Mouse (Mus musculus) stomach, embryonic 16.5 days (tissue): ENCODE results near the gene Ifnl2. TPM values are rescaled to one million over a fixed set of nuclear protein-coding genes. Genes with fewer than 3 reads are reported as not detected.
"Not testable (repeated sequence)": the region's sequence is repeated elsewhere in the genome, so short reads cannot be mapped to it uniquely, and the experiment has no call there.

Source experiments
- ATAC-seq: fragments of 200-750 bp; cut with Nextera tagmentation; 2 replicates; pipeline ENCODE4 v1.8.0; 2017; ENCODE audit warnings: moderate number of reproducible peaks, moderate TSS enrichment; ENCODE audit not compliant: insufficient read depth, low FRiP score
- H3K27ac ChIP-seq: fragments of 300-500 bp; sonication (generic); 2 replicates; pipeline ENCODE4 v1.5.1; 2014; ENCODE audit warnings: low read length
- H3K27me3 ChIP-seq: fragments of 300-500 bp; sonication (generic); 2 replicates; pipeline ENCODE4 v1.6.1; 2014; ENCODE audit warnings: low read length, control low read depth, mixed read lengths; ENCODE audit not compliant: control insufficient read depth, insufficient read depth
- H3K36me3 ChIP-seq: fragments of 300-500 bp; sonication (generic); 2 replicates; pipeline ENCODE4 v1.6.1; 2014; ENCODE audit warnings: low read length; ENCODE audit not compliant: control insufficient read depth, insufficient read depth
- H3K4me1 ChIP-seq: fragments of 300-500 bp; sonication (generic); 2 replicates; pipeline ENCODE4 v1.6.1; 2014; ENCODE audit warnings: low read length, control low read depth, mixed read lengths; ENCODE audit not compliant: control insufficient read depth, insufficient read depth
- H3K4me2 ChIP-seq: fragments of 300-500 bp; sonication (generic); 2 replicates; pipeline ENCODE4 v1.6.1; 2014; ENCODE audit warnings: low read depth, low read length, mixed read lengths
- H3K4me3 ChIP-seq: fragments of 300-500 bp; sonication (generic); replicated peaks from 2 replicates; pipeline ENCODE4 v1.5.1; 2014; ENCODE audit warnings: mild to moderate bottlenecking, low read length
- H3K9ac ChIP-seq: fragments of 300-500 bp; sonication (generic); 2 replicates; pipeline ENCODE4 v1.6.1; 2014; ENCODE audit warnings: low read length
- H3K9me3 ChIP-seq: fragments of 300-500 bp; sonication (generic); replicated peaks from 2 replicates; pipeline ENCODE4 v1.6.1; 2016; ENCODE audit warnings: low read length, control low read depth; ENCODE audit not compliant: control insufficient read depth
- WGBS: fragments of 180-500 bp; shearing (Covaris S2); extraction: QIAGEN DNeasy Blood & Tissue Kit; methylation state at CpG from one replicate; pipeline ENCODE4 v1.1.7; 2014; 5-methylcytosine and 5-hydroxymethylcytosine counted together
- polyA plus RNA-seq: library from polyadenylated mRNA; unstranded; fragments of >200 nt; fragmentation: Nextera tagmentation; extraction: Ambion mirVana; gene quantifications from 2 replicates; pipeline ENCODE4 v1.2.1, GENCODE M21; 2015

Gene Ifnl2
- polyA plus RNA-seq, 1 experiment from 2014 or later = not detected

GRCm38 (mm10) chr7:28511441-28511840, 1.2 kb upstream of the Ifnl2 start:
- no peaks in the 10 kb centered on the region for H3K36me3 ChIP-seq
- 63% methylated on average over 8 of the region's 8 CpGs for WGBS
- H3K27me3 ChIP-seq = no peaks in the 10 kb centered on the region
- no peak overlapping the region for H3K27ac ChIP-seq
- no peak overlapping the region for H3K9ac ChIP-seq
- no peak for ATAC-seq
- no peaks in the 10 kb centered on the region for H3K9me3 ChIP-seq
- no peak overlapping the region for H3K4me2 ChIP-seq
- H3K4me3 ChIP-seq = no peak overlapping the region
- H3K4me1 ChIP-seq = no peaks in the 10 kb centered on the region

- H3K27me3 ChIP-seq, H3K9ac ChIP-seq, ATAC-seq, H3K27ac ChIP-seq, H3K4me1 ChIP-seq, H3K36me3 ChIP-seq, H3K4me2 ChIP-seq, H3K4me3 ChIP-seq, H3K9me3 ChIP-seq: not testable (repeated sequence)
- 44% methylated on average over 1 of the region's 2 CpGs for WGBS
Observed at GRCm38 (mm10) chr7:28509121-28509520, 1.1 kb downstream of the Ifnl2 start.

GRCm38 (mm10) chr7:28505585-28505984, 4.7 kb downstream of the Ifnl2 start:
- Histone ChIP-seq H3K27ac (no peak overlapping the region), H3K36me3 (no peaks in the 10 kb centered on the region), H3K27me3 (no peaks in the 10 kb centered on the region; the same call in 1 of the 2 replicates), H3K9me3 (no peaks in the 10 kb centered on the region; the same call in 1 of the 2 replicates), H3K4me2 (no peak overlapping the region), H3K9ac (no peak overlapping the region), H3K4me3 (no peak overlapping the region), H3K4me1 (no peaks in the 10 kb centered on the region)
- no peak for ATAC-seq
- WGBS = 1% methylated on average over 5 of the region's 5 CpGs

DNA sequence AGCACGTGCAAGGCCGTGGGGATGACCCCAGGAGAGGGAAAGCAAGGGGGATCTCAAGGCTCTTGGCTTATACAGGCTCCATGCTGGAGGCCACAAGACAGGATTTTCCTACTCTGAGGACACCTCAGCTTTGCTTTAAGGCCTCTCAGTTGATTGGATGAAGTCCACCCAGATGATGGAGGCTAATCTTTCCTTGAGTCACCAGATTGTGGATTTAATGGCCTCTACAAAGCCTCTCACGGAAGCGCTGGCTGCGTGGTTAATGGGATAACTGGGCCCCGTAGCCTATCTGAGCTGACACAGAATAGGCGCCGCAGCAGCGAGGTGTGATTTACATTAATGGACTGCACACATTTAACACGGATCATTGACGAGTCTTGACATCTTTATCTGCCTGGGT, 14.8 kb downstream of the Ifnl2 start:
- Histone ChIP-seq H3K27ac (no peak overlapping the region), H3K36me3 (no peaks in the 10 kb centered on the region), H3K9me3 (no peaks in the 10 kb centered on the region), H3K4me2 (no peak overlapping the region), H3K4me1 (no peaks in the 10 kb centered on the region), H3K9ac (no peak overlapping the region), H3K27me3 (no peaks in the 10 kb centered on the region), H3K4me3 (no peak overlapping the region)
- 66% methylated on average over 11 of the region's 11 CpGs for WGBS
- no peak for ATAC-seq

- no peak for ATAC-seq
- Histone ChIP-seq H3K4me2 (no peak overlapping the region), H3K4me3 (no peak overlapping the region), H3K27ac (no peak overlapping the region), H3K27me3 (no peaks in the 10 kb centered on the region), H3K9me3 (no peaks in the 10 kb centered on the region), H3K36me3 (no peaks in the 10 kb centered on the region), H3K9ac (no peak overlapping the region), H3K4me1 (peaks cover 3% of the 10 kb centered on the region; the same call in 1 of the 2 replicates)
- 87% methylated on average over 8 of the region's 8 CpGs for WGBS
Observed at GRCm38 (mm10) chr7:28492310-28492709, 17.9 kb downstream of the Ifnl2 start.

DNA sequence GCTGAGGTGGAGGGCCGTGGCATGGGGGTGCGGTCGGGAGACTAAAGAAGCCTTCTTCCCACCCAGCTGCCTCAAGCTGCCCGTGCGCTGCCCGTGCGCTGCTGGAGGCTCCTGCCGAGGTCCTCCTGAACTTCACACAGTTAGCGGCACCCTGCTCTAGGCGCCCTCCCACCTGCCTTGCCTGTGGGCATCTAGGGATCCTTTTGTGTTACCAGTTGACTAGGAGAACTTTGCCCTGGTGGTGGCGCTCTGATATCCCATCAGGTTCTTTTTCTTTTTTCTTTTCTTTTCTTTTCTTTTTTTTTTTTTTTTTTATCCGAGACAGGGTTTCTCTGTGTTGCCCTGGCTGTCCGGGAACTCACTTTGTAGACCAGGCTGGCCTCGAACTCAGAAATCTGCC, 19.4 kb downstream of the Ifnl2 start:
- H3K9ac ChIP-seq = no peak overlapping the region
- H3K4me2 ChIP-seq = peak overlapping the region; percentile 40
- no peaks in the 10 kb centered on the region for H3K27me3 ChIP-seq
- ATAC-seq = no peak
- no peaks in the 10 kb centered on the region for H3K36me3 ChIP-seq
- 0 out of 2 replicates have a peak overlapping the region, but pooled peaks have one; percentile 1 for H3K4me3 ChIP-seq
- no peaks in the 10 kb centered on the region for H3K9me3 ChIP-seq
- WGBS = 27% methylated on average over 14 of the region's 14 CpGs
- H3K4me1 ChIP-seq = peaks cover 3% of the 10 kb centered on the region; the same call in 1 of the 2 replicates
- H3K27ac ChIP-seq = no peak overlapping the region

- H3K4me3 ChIP-seq = 0 out of 2 replicates have a peak overlapping the region, but pooled peaks have one; percentile 1
- 3% methylated on average over 10 of the region's 10 CpGs for WGBS
- ATAC-seq = peak; percentile 63
Observed at GRCm38 (mm10) chr7:28490410-28490809, 19.8 kb downstream of the Ifnl2 start.

GRCm38 (mm10) chr7:28488030-28488491, 22.2 kb downstream of the Ifnl2 start:
- peak overlapping the region; percentile 27 for H3K4me3 ChIP-seq
- H3K4me2 ChIP-seq = peak overlapping the region; percentile 51
- no peak overlapping the region; the same call in 1 of the 2 replicates for H3K27ac ChIP-seq
- H3K9ac ChIP-seq = peak overlapping the region; percentile 47; the same call in 1 of the 2 replicates
- no peaks in the 10 kb centered on the region for H3K9me3 ChIP-seq
- H3K4me1 ChIP-seq = peaks cover 3% of the 10 kb centered on the region; the same call in 1 of the 2 replicates
- no peaks in the 10 kb centered on the region for H3K36me3 ChIP-seq
- WGBS = 4% methylated on average over 16 of the region's 16 CpGs
- H3K27me3 ChIP-seq = no peaks in the 10 kb centered on the region
- peak; percentile 78 for ATAC-seq

More at GRCm38 (mm10) chr7:28490410-28490809, 19.8 kb downstream of the Ifnl2 start:
- Histone ChIP-seq H3K9ac (no peak overlapping the region), H3K27ac (no peak overlapping the region), H3K4me1 (peaks cover 3% of the 10 kb centered on the region; the same call in 1 of the 2 replicates), H3K4me2 (peak overlapping the region; percentile 40), H3K36me3 (no peaks in the 10 kb centered on the region), H3K9me3 (no peaks in the 10 kb centered on the region), H3K27me3 (no peaks in the 10 kb centered on the region)

- no peaks in the 10 kb centered on the region for H3K36me3 ChIP-seq
- H3K4me2 ChIP-seq = no peak overlapping the region
- H3K9ac ChIP-seq = no peak overlapping the region
- no peak overlapping the region for H3K27ac ChIP-seq
- peaks cover 3% of the 10 kb centered on the region; the same call in 1 of the 2 replicates for H3K4me1 ChIP-seq
- no peaks in the 10 kb centered on the region for H3K9me3 ChIP-seq
- WGBS = 22% methylated on average over 4 of the region's 4 CpGs
- H3K4me3 ChIP-seq = no peak overlapping the region
- H3K27me3 ChIP-seq = no peaks in the 10 kb centered on the region
- no peak for ATAC-seq
Observed at GRCm38 (mm10) chr7:28484192-28484591, 26.1 kb downstream of the Ifnl2 start.
